Mouse (Mus musculus): ENCODE measurements around the gene Ly6g6c.

Ly6g6c gene

DNA sequence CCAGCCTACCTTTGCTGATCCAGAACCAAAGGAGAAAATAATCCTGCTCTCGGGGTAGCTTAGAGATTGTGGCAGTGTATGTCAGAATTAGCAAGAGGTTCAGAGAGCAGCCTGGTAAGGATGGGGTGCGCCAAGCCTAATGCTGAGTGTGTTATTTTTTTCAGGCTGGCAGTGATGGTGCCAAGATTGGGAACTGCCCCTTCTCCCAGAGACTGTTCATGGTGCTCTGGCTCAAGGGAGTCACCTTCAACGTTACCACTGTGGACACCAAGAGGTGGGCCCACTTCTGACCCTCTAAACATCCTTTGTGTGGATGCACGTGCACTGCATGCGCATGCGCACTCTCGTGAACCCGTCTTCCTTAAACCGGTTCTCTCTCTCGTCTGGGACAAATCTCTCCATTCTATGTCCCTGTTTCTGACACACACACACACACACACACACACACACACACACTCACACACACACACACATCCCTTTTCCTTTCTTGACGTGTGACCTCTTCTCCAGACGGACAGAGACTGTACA, 12.9 kb upstream of the Ly6g6c start:
- in situ Hi-C loops (cut with MboI, MseI): loop anchor here in 1 of 2 experiments (10.0 kb wide), 1 partner anchor 802 kb away; no protein-coding TSS in a partner anchor

DNA sequence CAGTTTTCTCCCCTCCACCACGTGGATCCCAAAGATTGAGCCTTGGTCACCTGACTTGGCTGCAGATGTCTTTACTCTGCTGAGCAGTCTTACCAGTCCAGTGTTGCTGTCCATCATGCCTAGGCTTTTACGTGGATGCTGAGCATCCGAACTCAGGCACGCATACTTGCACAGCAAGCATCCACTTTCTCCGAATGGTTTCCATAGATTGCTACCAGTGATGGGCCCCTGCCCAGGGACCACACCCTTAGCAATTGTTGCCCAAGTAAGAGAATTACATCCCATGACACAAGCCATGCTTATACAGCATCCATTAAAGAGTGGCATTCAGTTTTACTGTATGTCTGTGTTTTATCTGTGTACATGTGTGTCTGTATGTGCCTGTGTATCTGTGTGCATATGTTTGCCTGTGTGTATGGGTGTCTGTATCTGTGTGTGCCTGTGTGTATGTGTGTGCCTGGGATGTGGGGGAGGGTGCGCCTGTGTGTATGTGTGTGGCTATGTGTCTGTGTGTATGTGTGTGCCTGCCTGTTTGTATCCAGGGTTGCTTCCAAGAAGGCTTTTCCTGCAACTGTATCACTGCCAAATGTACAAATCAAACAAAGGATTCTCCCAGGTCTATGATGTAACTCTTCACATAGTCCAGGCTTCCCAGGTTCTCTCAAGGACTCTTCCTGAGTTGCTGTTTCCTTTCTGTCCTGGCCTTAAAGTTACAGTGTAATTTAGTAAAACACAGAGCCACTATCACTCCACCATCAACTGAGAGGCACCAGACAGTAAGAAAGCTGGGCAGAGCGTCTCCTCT, 9.3 kb upstream of the Ly6g6c start:
- in situ Hi-C loops (cut with MboI, MseI): loop anchor here in 1 of 2 experiments (10.0 kb wide), 1 partner anchor 799 kb away; no protein-coding TSS in a partner anchor

DNA sequence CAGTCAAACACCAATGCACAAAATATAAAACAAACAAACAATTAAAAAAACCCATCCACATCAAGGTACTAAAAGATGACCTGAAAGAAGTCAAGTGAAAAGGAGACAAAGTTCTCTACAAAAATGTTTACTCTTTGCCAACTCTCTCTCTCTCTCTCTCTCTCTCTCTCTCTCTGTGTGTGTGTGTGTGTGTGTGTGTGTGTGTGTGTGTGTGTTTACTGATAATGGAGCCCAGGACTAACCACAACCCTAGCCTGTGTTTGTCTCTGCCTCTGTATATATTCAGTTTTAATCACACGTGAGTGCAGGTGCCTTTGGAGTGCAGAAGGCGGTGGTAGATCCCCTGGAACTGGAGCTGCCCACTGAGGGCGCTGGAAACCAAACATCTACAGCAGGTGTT, 8.1 kb upstream of the Ly6g6c start:
- in situ Hi-C loops (cut with MboI, MseI): loop anchor here in 1 of 2 experiments (10.0 kb wide), 1 partner anchor 798 kb away; no protein-coding TSS in a partner anchor

DNA sequence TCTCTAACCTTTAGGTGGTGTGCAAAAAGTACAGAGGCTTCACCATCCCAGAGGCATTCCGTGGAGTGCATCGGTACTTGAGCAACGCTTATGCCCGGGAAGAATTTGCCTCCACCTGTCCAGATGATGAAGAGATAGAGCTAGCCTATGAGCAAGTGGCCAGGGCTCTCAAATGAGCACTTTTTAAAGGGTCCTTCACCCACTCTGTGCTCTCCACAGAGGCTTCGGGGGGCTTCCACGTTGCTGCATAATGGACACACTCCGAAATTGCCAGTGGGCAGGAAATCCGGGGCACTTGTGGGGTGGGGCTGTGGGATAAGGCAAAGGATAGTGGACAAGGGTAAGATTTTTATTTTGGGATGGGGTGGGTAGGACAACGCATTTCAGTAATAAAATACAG, 6.9 kb upstream of the Ly6g6c start:
- in situ Hi-C loops (cut with MboI, MseI): loop anchor here in 1 of 2 experiments (10.0 kb wide), 1 partner anchor 796 kb away; no protein-coding TSS in a partner anchor

DNA sequence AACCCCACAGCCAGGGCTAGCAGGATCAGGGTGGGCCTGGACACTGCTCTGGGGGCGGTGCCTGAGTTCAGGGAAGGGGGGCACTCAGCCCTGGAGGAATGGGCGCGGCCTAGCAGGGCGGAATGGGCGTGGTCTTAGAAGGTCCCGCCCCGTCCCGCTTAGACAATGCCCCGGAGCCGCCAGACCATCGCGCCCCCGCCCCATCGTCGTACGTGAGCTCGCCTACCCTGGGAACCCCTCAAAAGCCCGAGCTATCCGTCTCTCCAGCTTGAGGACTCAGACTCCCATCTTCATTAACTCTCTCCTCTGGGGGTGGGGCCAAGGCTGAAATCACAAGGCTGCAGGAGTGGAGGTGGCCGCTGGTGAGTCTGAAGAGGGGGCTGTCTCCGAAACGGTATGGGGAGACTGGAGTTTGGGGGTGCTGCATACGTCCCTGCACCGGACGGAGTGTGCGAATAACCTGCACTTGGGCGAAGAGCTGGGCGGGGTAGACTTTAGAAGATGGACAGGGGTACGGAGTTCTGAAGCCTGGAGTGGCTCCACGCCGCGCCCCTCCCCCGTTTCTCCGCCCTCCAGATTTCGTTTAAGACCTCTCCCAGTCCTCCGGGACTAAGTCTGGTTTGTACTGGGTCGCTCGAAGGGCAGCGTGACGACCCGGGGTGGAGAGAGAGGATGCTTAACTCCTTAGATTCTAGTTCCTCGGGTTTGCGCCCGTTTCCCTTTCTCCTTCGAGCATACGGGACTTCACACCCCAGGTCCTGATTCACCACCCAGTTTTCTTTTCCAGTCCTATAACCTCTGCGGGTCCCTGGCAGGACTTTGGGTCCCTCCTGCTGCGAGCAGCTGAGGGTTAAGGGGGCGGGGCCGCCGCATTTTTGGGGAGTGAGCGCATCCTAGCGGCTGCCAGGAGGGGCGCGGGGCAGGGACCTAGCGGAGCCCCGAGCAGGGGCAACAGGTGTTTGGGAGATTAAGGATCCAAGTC, 6.0 kb upstream of the Ly6g6c start, which contains the start of gene Ddah2:
TSS of gene Ddah2 (plus strand) at position 125 of the 982 bp plus-strand sequence.
- in situ Hi-C loops (cut with MboI, MseI): loop anchor here in 1 of 2 experiments (10.0 kb wide), 1 partner anchor 796 kb away; no protein-coding TSS in a partner anchor

DNA sequence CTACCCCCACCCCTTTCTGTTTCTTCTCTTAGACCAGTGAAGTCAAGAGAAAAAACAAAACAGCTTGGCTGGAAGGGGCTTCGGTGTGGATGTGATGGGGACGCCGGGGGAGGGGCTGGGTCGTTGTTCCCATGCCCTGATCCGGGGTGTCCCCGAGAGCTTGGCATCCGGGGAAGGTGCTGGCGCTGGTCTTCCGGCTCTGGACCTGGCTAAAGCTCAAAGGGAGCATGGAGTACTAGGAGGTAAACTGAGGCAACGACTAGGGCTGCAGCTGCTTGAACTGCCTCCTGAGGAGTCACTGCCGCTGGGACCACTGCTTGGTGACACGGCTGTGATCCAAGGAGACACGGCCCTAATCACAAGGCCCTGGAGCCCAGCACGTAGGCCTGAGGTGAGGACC, 5.1 kb upstream of the Ly6g6c start:
- in situ Hi-C loops (cut with MboI, MseI): loop anchor here (5.0 kb wide), 1 partner anchor 38 kb away; no protein-coding TSS in a partner anchor

DNA sequence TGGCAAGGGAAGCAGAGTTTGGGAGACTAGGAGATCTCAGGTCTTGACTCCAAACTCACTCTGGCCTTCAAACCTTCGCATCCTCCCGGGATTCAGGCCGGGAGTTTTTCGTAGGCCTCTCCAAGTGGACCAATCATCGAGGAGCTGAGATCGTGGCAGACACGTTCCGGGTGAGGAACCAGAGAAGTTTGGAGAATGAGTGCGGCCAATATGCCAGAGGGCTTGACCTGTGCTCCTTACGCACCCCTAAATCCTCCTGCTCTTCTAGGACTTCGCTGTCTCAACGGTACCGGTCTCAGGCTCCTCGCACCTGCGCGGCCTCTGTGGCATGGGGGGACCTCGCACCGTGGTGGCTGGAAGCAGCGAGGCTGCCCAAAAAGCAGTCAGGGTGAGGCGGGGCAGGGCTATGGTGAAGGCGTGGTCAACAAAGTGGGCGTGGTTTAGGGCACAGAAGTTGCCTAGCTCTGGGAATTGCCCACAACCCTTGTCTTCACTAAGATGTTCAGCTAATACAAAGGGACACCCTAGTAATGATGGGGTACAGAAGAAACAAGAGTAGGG, 4.4 kb upstream of the Ly6g6c start:
- in situ Hi-C loops (cut with MboI, MseI): loop anchor here (5.0 kb wide), 1 partner anchor 39 kb away; no protein-coding TSS in a partner anchor

DNA sequence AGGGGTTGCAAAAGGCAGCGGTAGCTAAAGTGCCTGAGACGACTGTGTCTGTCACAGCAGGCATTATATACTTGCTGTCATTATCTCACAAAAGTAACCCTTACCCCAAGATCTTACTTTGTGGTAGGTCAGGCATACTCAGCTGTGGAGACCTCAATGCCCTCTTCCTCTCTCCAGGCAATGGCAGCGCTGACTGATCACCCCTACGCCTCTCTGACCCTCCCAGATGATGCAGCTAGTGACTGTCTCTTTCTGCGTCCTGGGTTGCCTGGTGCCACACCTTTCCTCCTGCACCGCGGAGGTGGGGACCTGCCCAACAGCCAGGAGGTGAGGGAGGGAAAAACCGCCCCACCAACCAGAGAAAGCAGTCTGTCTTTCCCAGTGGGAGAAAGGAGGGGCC, 3.9 kb upstream of the Ly6g6c start:
- in situ Hi-C loops (cut with MboI, MseI): loop anchor here (5.0 kb wide), 1 partner anchor 39 kb away; no protein-coding TSS in a partner anchor

DNA sequence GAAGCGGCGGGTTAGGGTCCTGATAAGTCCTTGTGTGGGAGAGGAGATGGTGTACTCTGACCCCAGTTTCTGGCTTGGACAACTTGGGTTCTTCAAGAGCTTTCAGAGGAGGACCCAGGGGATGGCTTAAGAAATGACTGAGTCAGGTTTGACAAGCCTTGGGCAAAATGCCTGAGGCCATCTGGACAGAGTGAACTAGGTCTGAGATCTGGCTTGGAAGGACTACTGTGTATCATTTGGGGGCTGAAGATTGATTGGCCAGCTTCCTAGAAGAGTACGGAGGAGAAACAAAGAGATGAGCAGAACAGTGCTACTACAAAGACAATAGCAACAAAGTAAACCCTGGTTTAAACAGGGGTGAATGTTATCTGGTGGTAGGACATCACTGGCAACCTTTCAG, 1.7 kb upstream of the Ly6g6c start:
- in situ Hi-C loops (cut with MboI, MseI): loop anchor here (5.0 kb wide), 1 partner anchor 41 kb away; no protein-coding TSS in a partner anchor

DNA sequence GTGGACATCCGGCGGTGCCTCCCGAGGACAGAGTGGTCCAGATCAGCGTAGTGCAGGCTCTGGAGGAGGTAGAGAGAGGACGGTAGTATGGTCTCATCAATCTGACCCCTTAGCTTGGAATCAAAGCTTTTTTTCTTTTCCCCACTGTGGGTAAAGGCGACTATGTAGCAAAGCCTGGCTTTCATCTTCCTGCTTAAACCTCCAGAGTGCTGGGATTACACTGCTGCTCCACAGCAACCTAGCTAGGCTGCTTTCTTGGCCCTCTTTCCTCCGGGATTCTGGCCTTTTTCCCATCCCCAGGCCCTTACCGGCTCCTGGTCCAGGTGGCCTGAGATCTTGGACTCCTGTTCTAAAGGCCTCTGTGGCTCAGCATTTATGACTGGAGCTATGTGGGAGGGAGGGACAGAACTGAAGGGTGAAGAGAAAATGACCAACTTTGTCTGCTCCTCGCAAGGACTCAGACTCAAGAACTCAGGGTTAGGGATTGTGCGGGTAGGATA, 760 bp upstream of the Ly6g6c start:
- in situ Hi-C loops (cut with MboI, MseI): loop anchor here (5.0 kb wide), 1 partner anchor 42 kb away; no protein-coding TSS in a partner anchor

DNA sequence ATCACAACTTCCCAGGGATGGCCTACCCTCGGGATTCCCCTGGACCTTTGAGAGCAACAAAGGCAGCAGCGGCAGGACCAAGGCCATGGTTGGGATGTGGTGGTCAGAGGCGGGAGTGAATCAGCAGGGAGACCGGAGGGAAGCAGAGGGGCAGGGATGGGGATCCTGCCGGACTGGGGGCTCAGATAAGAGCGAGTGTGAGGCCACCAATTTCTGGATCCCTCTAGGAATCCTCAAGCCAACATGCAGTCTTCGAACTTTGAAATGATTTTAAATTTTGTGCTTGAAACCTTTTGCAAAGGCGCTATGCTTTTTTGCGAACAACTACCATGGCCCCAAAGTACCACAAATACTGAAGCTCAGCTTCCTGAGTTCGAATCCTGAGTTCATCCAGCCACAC, 896 bp downstream of the Ly6g6c start, which contains the start of gene Mpig6b:
TSS of gene Mpig6b (minus strand) at position 101 of the 400 bp plus-strand sequence.
- in situ Hi-C loops (cut with MboI, MseI): no loop called here

DNA sequence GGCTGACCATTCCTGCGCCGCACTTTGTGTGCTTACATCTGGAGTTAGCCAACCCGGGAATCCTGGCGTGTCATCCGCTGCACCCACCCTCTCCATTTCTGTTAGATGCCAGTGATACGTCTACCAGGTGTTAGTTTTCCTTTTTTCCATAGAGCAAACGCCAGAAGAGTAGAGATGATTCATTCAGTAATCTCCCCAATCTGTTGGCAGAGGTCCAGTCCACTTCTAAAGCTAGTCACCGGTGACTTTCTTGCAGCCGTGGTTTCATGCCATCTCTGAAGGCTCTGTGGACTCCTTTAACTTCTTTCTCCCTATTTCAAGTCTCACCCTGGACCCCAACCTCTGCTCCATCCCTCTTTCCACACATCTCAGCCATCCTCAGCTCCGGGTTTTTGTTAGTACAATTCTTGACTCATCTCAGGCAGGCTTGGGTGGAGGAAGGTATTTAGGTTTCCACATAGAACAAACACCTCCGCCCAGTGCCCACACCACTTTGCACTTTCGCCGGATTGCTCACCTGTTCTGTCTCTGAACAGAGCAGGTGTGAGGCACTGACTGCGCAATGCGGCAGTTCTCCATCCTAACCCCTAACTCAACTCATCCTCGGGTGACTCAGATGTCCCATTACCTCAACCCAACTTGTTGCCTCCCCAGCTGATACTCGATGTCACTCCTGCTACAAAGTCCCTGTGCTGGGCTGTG, 3.2 kb downstream of the Ly6g6c start:
- in situ Hi-C loops (cut with MboI, MseI): no loop called here

DNA sequence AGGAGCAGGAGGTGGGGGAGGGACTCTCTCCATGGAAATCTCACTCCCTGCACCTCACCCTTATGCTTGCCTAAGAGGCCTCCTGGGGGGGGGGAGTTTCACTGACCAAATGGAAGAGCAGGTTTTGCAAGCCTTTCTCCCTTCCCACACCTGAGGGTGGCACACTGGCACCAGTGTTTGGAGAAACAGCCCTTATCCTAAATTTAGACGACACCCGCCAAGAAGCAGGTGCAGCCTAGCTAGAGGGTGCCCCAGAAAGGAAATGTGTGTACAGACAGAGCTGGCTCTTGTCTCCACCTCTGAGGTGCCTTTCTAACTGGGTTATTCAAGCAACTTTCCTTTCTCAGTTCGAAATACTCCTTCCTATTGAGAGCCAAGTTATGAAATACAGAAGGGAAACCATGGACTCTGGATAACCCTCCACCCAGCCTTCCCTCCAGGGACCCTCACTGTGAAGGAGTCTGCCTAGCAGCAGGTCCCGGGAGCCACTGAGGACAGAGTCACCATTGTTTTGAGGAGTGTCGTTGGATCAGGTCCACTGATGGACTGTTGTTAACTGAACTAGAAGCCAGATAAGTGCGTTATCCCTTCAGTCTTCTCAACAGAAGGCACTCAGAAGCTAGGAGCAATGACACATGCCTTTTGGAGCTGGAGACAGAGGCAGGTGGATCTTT, 5.5 kb downstream of the Ly6g6c start:
- in situ Hi-C loops (cut with MboI, MseI): no loop called here

DNA sequence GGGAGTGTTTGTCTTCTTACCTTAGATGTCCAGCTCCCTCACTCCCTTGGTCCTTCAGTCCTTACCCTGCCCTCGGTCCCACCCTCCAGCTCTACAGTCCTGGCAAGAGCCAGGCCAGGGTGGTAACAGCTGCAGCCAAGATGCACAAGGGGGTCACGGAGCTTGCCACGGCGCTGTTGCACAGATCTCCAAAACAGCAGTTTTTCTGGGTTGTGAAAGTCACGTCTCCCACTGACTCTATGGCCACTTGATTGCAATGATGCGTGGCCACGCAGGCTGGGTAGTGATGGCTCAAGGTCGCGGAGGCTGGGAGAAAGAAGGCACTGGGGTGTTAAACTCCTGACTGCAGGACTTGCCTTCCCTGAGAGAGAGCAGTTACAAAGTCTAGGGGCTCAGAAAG, 6.3 kb downstream of the Ly6g6c start:
- in situ Hi-C loops (cut with MboI, MseI): no loop called here

DNA sequence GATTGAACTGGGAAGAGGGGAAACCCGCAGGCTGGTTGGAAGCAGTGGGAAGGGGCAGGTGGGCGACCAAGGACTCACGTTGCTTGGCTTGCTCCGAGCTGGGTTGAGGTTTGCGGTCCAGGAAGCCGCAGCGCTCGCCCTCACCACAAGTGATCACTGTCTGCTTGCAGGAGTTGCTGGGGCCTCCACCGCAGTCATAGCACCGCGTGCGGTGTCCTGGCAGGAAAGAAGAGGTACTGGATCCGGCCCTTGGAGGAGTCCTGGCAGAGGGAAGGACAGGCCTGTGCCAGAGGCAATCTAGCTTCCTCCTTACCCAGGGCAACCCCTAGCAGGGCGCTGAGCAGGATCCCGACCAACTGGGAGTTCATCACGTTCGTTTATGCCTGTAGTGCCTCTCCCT, 8.9 kb downstream of the Ly6g6c start:
- in situ Hi-C loops (cut with MboI, MseI): no loop called here

DNA sequence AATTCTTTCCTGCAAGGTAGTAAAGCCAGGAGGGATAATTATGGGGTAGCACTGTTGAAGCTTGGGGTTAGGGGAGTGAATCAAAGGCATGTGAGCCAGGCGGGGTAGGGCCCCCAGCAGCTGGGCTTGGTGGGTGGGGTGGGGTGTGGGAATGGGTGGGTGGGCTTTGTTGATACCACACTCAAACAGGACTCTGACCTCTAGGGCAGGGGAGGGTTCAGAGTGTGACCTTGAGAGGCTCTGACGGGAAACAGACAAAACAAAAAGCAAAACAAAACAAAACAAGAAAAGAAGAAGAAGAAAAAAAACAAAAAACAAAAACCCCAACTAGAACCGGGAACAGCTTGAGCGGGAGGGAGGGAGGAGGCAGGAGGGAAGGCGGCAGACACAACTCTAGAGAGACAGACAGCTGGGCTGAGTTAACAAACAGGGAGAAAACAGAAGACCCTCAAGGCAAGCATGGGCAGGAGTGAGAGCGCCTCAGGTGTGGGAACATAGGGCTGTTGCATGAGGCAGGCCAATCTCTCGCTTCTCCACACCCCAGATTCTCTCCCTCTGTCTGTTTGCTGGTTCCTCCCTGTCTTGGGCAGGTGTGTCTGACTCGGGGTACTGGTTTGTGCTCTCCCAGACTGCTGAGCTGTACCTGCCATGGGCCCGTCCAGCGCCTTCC, 11.5 kb downstream of the Ly6g6c start, which contains the start of gene Ly6g6e:
TSS of gene Ly6g6e (plus strand) at position 396 of the 670 bp plus-strand sequence.
- in situ Hi-C loops (cut with MboI, MseI): no loop called here

DNA sequence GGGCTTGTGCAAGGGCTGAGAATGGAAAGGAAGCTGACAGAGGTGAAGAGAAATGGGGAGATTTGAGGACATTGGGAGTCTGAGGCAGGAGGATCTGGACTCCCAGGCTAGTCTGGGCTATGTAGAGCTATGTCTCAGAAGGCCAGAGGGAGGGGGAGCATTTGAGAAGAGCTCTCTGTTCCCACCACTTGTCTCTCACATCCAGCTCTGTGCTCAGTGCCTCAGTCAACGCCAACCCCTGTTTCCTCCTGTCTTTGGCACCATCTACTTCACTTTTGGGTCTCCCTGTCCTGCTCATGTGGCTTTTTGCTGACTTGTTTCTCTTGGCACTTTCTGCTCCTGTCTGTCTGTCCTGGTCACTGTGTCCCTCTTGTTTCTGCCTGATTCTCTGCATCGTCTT, 12.1 kb downstream of the Ly6g6c start:
- in situ Hi-C loops (cut with MboI, MseI): no loop called here

DNA sequence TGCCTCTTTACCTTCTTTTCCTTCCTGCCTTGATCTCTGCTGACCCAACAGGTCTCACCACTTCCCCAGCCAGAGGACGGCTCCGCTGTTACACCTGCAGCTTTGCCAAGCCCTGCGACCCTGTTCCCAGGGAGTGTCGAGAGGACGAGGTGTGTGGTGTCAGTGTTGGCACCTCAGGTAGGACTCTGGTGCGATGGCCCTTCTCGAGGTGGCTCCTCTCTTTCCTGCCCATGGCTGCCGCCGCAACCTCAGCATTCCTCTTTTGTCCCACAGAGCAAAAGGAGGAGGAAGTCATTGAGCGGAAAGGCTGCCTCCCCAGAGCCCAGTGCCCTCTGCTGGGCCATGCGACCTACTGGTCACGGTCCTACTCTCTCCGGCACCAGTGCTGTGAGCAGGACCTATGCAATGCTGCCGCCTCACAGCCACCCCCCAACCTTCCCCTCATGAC, 12.6 kb downstream of the Ly6g6c start, which contains the start of gene Ly6g6d:
TSS of gene Ly6g6d (minus strand) at position 280 of the 448 bp plus-strand sequence.
- in situ Hi-C loops (cut with MboI, MseI): no loop called here

DNA sequence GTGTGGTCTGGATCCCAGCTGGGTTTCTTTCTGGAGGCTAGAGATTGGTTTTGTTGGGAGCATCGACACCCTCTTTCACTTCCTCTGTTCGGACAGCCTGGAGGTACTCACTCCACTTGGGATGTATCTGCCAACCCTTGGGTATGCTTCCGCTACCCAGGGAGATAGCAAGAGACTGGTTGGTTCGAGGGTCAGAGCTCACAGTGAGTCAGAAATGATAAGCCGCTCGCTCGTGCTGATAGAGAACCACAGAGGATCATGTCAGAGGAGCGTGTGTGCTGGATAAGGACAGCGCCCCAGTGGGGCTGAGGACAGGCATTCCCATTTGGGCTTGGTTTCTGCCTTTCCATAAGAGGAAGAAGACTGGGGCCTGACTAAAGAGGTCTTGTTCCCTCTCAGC, 14.6 kb downstream of the Ly6g6c start:
- in situ Hi-C loops (cut with MboI, MseI): no loop called here
